Mouse (Mus musculus) left cerebral cortex, postnatal 10 days (tissue): ENCODE data around the gene Mreg. TPM values are rescaled to one million over a fixed set of nuclear protein-coding genes. Genes with fewer than 3 reads are reported as not detected.
"Not testable (repeated sequence)": the region's sequence is repeated elsewhere in the genome, so short reads cannot be mapped to it uniquely, and the experiment has no call there.

ENCODE experiments used
- DNase-seq, 2 experiments: peaks; one replicate each; pipeline ENCODE4 v3.0.0; 2021 to 2022; ENCODE audit warnings: low spot score in 2 of 2, mixed read lengths in 1 of 2; ENCODE audit errors: extremely low spot score in 1 of 2
- intact Hi-C: fragments of 180-260 bp; cut with DNase I; formaldehyde crosslinking; loops from one replicate; pipeline ENCODE4 v1.15.1; 2025
- total RNA-seq, 2 experiments: library from RNA; stranded (reverse); gene quantifications; 2 replicates each; pipeline ENCODE4 v1.2.3; 2021

The Mreg gene
- 1 to 10 TPM; 1.6 to 2.2 TPM for total RNA-seq

- peak in 1 of 2 experiments; percentile 68 for DNase-seq
- intact Hi-C loops, result no loop called here
Measured at GRCm38 (mm10) chr1:72211701-72212699, at the start of gene Mreg. Mreg (minus strand) TSS chr1:72212307.

DNA sequence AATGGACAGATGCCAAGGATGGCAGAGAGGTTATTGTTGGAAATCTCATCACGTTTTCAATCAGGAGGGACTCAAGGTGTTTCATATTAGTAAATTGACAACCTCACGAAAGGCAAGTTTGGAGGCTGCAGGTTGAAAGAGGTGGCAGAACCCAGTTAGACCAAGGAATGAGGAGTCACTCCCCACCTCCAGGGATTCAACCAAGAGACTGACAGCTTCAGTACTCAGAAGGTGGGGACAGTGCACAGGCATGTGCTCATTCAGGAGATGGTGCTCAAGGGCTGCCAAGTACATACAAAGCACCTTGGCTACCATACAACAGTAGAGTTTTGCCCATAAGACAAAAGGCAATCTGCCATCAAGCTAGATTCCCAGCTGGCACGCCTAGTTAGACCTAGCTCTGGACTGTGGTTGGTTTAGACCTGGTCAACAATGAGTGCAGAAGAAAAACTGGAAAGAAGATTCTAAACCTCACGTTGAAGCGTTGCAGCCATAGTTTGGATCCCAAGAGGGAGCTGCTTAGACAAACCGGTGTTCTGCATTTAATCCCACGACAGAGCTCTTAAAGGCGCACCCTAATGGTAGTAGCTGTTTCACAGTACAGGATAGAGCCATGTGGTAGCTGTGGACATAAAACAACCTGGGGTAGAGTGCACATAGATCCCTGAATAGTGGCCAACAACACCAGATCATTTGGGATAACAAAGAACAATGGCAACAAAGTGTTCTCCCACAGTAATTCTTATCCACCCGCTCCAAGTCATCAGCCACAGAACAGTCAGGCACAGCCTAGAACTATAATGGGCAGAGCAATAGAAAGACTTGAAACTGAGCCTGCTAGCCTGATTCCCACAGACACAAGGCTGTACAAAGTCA is 44.5 kb upstream of the Mreg start:
- intact Hi-C loops, result no loop called here
- DNase-seq, result no peak

DNA sequence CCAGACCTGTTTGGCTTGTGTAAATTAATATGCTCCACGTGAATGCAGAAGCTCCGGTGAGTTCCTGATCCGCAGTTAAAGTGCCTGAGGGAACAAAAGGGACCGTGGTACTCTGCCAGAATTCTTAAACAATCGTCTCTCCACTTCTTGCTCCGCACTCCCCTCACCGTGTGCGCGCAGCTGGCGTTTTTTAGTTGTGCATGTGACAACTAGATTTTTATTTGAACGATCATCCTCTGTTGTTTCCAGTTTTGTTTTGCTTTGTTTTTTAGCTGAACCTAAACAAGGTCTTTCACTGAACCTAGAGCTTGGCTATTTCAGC is 43.7 kb upstream of the Mreg start:
- no peak for DNase-seq
- intact Hi-C loops, result no loop called here

DNA sequence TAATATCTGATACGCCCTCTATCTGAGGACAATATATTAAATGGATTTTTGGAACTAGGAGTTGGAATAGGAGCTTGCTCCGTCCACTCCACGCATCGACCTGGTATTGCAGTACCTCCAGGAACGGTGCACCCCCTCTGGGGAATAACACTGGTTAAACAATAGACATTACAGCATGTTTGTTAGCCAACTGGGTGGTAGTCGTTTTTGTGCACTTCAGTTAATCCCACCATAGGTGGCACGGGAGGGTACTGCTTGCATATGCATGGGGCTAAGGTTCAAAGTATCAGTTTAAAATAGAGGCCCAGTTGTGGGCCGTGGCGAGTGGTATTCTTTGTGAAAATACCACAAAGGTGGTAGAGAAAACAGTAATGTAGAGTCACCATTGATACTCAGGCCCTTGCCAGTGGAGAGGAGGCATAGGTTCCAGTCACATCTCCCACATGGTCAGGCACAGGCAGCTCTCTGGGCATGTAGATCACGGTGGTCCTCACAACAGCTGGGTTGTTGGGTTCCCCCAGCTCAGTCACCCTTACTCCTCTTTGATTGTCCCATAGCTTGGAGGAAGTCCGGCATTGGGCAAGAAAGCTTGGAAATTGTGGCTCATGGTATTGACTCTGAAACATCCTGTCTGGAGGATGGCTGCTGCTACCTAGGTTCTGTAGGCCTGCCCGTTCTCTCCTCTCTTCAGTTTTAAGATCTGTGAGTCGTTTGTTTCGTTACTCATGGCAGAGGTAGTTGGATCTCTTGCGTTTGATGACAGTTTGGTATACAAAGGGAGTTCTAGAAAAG is 43.2 kb upstream of the Mreg start:
- peak; percentile 52 to 55 for DNase-seq
- intact Hi-C loops, result no loop called here

DNA sequence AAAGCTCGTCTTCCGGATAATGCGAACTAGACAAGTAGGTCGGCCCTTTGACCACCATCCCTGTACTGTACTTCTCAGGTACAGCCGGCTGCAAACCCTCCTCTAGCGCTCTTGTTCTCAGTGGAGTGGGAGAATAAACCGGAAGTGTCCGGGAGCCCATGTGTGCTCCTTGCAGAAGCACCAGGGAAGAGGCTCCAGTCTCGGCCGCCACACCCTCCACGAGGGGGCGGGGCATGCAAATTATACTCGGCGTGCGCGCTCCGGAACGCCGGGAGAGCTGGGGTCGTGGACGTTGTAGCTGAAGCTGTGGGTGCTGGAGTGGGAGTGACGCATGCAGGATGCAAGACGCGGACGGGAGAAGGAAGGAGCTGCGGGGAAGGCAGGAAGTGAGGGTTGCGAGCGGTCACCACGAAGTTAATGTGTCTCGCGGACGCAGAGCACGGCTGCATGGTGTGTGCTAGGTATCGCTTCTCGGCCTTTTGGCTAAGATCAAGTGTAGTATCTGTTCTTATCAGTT is 42.5 kb upstream of the Mreg start:
- intact Hi-C loops, result no loop called here
- peak; percentile 75 to 93 for DNase-seq

GRCm38 (mm10) chr1:72253881-72254491 is 41.9 kb upstream of the Mreg start:
- intact Hi-C loops, result no loop called here
- no peak for DNase-seq

DNA sequence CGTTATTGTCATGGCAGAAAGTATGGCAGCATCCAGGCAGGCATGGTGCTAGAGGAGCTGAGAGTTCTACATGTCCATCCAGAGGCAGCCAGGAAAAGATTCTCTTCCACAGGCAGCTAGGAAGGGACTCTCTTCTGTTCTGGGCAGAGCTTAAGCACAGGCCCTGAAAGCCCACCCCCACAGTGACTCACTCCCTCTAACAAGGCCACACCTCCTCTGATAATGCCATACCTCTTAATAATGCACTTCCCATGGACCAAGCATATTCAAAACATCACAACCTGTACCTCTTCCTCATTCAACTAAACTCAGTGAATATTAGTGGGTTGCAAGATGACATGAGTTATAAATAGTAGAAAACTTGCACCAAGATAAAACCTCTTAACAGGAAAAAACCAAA is 39.7 kb upstream of the Mreg start:
- DNase-seq, result no peak
- intact Hi-C loops, result no loop called here

GRCm38 (mm10) chr1:72248226-72248737 is 36.2 kb upstream of the Mreg start:
- DNase-seq, intact Hi-C loops: not testable (repeated sequence)

- DNase-seq, result no peak
- intact Hi-C loops, result no loop called here
Measured at GRCm38 (mm10) chr1:72244317-72245036, 32.4 kb upstream of the Mreg start.

DNA sequence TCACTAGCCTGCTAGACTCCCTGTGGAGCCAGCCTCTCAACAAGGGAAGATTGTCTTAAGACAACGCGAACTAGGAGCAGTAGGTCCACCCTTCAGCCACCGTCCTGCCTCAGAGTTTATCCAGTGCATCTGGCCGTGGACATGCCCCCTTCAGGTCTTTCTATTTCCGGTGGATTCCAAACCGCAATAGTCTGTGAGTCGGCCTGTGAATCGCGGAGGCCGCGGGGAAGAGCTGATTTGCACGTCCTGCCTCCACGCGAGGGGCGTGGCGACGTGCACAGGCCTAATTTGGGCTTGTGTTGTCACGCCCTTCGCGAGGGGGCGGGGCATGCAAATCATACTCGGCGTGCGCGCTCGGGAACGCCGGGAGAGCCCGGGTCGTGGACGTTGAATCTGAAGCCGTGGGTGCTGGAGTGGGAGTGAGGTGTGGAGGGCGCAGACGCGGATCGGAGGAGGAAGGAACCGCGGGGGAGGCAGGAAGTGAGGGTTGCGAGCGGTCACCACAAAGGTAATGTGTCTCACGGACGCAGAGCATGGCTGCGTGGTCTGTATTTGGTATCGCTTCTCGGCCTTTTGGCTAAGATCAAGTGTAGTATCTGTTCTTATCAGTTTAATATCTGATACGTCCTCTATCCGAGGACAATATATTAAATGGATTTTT is 31.7 kb upstream of the Mreg start:
- intact Hi-C loops, result no loop called here

GRCm38 (mm10) chr1:72242581-72243143 is 30.6 kb upstream of the Mreg start:
- no peak for DNase-seq
- intact Hi-C loops, result no loop called here

More for the DNA sequence above, 31.7 kb upstream of the Mreg start:
- DNase-seq, result peak; percentile 91 to 98

GRCm38 (mm10) chr1:72239113-72239512 is 27.0 kb upstream of the Mreg start:
- DNase-seq, result not testable (repeated sequence)

DNA sequence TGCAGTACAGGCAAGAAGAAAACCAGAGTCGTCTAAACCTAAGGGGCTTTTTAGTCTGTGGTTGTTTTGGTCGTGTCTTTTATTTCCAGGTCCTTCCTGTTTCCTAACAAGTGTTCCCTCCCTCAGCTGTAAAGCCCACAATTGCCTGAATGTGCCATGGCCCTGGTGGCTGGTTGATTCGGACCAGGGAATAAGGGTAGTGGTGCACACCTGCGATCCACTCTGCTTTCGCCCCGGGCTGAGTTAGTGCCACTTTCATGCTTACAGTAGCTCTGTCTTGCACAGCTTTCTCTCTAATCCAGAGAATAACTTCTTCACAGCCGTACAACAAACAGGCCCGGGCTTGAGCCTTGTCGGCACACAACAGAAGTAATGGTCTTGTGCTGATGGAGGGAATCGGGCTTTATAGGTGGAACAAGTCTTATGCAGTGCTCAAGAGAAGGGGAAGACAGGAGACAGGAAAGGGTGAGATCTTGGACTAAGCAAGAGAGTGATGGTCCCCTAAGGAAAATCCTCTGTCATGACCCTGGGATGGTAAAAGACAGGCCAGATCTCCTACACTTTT is 26.0 kb upstream of the Mreg start:
- DNase-seq, result no peak
- intact Hi-C loops, result no loop called here

More at GRCm38 (mm10) chr1:72239113-72239512, 27.0 kb upstream of the Mreg start:
- intact Hi-C loops, result not testable (repeated sequence)

GRCm38 (mm10) chr1:72237007-72237775 is 25.1 kb upstream of the Mreg start:
- intact Hi-C loops, result no loop called here
- DNase-seq, result peak in 1 of 2 experiments; percentile 73

- intact Hi-C loops, result not testable (repeated sequence)
- DNase-seq, result peak; percentile 66 to 86
Measured at GRCm38 (mm10) chr1:72236363-72237006, 24.4 kb upstream of the Mreg start.
